Mouse (Mus musculus) MN1 (cell line): ENCODE measurements around the gene Kat6b.

Experiments used
- DNase-seq: peaks from one replicate; pipeline ENCODE4 v3.0.0-alpha.2; 2016; ENCODE audit warnings: low spot score

Kat6b gene

DNA sequence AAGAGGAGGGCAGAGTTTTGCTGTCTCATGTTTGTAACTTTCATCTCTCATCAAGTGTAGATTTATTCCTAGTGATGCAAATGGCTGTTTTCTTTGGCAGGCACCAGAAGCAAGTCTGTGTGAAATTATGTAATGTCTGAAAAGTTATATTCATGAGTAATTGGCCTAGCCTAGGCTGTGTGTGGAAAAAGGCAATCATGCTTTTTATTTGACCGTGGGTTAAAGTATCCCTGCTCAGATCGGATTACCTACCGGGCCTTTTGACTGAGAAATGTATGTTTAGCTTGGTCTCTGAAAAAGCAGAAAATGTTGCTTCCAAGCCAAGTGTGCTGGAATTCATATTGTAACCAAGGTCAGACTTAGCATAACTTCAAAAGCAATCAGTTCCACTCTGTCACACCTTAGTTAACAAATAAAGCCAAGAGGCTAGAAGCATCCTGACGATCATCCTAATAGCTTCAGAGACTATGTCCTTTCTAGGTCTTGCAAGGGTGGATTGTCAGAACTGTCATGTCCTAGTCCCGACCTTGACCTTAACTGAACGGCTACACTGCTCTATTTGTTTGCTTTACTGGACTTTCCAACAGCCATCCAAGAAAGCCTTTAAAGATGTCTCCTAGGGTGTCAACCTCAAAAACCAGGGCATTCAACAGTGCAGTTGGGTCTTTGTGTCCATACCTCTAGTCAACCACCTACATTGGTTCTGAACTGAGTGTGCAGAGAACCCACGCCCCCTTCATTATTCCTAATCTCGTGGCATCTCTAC lies 111.9 kb downstream of the Kat6b start:
- no peak for DNase-seq

DNA sequence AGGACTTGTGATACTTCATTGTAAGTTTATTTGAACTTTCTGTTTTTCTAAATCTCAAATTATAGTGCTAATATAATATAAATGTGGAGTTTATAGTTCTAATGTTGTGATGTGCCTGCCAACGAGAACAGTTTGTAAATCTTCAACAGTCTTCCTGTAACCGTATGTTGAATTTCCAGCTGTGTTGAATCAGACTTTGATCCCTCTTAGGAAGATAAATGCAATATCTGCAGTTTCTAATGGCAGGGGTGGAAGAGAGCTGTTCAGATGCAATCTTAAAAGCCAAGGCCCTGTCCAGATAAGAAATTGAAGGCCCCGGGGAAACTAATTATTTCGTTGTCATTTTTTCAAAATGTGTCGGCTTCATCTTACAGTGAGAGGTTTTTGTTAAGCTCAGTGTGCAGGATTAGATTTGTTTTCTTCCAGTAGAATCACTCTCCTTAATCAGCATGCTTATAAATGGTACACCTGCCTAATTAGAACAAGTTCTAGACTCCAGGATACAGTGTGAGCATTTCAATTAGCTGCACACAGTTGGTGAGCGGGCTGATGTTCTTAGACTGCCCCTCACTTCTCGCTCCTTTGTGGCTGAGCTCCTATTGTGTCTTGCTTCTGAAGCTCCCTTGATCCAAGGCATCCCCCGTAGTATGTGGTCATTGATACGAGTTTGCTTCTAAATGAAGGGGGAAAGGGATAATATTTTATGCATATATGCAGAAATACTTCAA lies 118.4 kb downstream of the Kat6b start:
- peak; percentile 6 for DNase-seq

DNA sequence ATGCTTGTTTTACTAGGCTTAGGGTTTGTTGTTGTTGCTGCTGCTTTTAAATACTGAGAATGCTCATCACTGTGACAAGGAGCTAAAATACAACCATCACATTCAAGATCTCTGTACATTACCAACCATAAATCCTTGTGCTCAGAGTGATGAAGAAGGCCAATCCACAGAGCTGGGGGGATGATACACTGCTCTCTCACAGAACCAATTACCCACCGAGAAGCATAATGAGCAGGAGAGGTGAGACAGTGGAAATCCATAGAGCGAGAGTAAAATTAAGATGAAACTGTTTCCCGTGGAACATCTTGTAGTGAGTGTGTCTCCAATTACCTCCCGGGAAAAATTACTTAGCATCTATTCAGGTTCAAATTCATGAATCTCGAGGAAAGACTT lies 118.9 kb downstream of the Kat6b start:
- no peak for DNase-seq

DNA sequence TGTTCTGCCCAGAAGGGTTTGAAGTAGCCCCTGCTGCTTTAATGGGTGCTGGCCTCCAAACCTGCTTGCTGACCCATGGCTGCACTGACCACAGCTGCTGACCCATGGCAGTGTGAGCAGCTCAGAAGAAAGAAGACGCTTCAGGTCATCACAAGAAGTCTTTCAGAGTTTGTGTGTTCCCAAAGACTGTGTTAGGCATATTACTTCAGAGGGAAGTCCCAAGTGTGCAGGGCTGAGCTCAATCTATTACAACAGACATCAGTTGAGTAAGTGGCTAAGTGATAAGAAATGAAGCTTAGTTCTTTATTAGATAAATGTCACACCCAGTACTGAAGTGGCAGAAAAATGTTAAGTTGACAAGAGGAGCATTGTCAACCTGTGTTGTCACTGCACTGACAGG lies 119.4 kb downstream of the Kat6b start:
- DNase-seq: no peak

DNA sequence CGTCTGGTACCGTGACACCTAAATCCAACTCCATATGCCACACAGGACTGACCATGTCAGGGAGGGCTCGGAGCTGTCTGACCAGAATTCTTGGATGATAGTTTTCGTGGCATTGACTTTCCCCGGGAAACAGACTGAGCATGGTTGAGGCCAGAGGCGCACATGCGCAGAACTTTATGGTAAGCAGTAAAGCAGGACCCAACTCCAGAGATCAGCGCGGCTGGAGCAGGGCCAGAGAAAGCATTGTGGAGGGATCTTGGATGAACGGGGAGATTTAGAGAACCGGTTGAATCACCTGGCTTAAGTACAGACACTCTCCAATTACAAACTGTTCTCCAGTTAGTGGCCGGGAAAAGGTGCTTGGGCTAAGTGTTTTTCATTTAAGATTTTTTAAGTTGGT lies 120.9 kb downstream of the Kat6b start:
- no peak for DNase-seq

DNA sequence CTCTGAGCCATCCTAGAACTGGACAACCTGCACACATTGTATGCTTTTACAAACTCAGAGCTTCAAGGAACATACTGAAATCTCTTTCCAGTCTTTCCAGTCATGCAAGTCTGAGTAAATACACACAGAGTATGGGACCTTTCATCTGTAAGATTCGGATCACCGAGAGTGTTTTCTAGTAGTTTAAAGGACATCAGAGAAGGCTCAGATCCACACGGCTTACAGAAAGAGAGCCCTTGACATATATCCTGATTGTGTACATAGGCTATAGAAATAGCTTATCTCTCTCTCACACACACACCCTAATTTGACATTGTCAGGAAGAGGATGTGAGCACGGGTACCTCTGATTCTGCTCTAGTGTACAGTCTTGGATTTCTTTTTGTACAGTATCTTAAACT lies 121.7 kb downstream of the Kat6b start:
- DNase-seq: no peak

DNA sequence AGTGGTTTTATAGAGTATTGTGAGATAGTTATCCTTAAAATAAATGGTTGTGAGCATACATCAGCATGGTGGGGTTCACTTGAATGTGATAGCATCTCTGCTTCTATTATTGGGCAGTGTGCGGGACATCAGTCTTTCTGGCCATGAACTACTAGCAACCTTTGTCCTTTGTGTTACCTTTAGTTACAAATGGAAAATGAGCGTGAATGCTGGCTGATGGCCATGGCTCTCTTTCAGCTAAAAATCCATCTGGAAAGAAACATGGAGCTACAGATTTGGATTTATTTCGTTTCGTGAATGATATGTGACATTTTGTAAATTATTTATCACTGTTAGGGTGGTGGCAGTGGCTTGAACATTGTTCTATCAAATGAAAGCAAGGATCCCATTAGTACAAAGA lies 126.5 kb downstream of the Kat6b start:
- no peak for DNase-seq

DNA sequence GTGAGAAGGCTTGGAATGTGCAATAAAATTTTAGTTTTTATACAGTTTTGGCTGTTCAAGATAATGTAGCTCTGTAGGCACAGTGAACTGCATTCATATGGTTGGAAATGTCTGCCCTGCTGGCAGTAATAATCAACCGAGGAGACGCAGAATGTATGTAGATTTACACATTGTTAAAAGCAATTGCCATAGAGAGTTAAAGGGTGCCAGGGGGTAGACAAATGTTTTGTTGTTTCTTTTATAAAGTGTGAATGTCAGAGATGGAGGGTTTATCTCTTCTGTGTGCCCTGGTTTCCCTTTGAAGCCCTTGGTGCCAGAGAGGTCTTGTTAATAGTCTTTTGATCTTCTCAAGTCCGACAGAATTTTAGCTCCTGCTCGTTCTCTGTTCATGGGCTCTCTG lies 127.7 kb downstream of the Kat6b start:
- DNase-seq: no peak

DNA sequence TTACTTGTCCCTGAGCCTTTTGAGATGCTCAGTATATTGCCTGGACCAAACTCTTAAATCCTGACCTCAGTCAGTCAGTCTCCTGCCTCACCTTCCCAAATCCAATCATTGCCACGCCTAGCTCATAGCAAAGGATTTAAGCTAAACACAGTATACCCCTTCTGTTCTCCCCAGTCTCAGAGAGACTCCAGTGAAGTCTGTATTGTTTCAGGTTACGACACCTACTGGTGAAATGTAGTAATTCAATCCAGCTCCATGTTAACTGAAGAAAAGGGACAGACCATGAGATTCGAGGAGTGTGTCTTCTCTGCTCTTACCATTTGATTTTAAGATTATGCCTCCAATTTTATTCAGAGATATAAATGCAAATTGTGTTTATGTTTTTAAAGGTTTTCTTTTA lies 129.0 kb downstream of the Kat6b start:
- peak; percentile 60 for DNase-seq

DNA sequence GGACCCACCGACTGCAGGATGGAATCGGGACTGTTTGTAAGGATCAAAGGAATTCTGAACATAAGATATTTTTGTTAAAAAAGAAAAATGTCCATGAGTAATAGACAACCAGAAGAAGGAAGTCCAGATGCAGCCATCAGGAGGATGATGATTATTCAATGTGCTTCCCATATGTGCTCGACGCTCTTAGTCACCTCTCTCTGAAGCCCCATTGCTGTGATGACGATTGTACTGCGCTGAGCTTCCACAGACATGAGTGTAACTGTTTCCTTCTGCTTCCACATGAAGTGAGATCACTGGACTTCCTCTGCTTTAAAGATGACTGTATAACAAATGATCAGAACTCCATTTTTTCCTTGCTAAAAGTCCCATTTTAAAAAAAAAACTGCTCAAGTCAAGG lies 131.8 kb downstream of the Kat6b start:
- DNase-seq: no peak

DNA sequence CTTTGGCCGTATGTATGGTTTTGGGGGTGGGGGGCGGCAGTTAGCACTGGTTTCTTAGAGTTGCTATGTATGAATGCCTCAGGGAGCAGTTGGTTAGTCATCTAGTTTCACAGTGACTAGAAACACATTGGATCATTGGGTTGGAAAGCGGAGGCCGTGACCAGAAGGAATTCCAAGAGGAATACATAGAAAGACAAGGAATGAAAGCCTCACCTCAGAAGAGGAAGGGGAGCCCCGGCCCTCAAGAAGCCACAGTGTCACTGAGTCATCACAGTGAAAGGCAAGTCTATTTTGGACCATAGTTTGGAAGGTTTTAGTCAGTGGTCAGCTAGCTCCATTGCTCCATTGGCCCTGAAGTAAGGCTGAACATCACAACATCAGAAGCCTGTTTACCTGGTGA lies 132.9 kb downstream of the Kat6b start:
- DNase-seq: no peak

DNA sequence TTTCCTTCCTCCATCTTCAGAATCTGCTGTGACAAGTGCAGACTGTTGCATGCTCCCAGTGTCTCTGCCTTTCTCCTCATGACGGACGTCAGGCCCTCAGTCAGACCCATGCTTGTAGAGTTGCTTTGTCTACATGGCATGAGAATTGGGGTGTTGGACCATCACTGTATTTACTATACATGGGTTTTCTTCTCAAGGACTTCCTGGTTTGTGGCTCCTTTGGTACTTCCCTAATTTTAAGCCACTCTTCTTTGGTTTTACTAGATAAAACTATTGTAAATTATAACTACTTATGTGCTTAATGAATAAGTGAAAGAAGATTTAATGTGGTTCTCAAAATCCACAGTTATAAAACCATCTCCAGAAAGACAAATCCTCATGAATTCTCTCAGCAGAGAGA lies 134.6 kb downstream of the Kat6b start:
- no peak for DNase-seq

DNA sequence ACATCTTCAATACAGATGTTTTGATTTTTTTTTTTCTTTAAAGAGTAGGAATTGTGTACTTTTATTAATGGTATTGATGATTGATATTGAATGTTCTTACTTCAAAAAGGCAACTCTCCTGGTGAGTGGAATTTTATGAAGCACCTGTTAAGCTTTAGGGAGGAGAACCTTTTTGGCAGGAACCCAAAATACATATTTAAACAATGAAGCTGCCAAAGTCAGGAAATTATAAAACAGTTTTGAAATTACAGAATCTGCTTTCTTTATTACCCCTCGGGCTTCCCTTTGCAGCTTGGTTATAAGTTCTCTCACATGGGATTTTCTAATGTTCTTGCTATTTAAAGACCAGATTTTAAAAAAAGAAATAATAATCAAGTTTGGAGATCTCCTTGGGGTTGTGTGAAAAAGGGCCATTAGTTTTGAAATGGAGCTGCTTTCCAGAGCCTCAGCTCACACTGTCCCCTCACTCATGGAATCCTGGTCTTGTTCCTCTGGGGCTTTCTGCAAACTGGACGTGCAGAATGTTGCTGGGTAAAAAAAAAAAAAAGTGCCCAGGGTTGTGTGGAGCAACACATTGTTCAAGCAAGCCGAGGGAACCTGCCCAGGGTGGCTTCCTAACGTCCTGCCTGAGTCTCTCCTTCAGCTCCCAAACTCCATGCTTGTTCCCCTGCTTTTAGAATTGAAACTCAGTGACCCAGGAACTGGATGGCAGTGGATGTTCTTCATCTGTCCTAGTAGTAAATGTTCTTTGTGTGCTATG lies 136.2 kb downstream of the Kat6b start:
- DNase-seq: no peak

DNA sequence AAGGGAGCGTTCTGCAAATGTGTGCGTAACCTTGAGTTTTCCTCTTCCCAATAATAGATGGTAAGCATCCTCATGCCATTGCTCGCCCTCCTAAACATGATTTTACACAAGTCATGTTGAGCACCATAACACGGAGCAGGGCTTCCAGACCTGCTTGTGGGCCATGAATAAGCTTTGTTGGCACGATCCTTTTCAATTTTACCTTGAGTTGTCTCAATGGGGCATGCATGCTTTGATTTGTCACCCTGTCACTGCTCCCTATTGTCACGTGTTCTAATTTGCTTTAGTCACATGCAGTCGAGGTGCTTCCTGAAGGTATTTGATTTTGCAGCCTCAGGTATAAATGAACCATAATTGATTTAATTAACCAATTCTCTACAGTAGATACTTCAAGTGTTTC lies 138.7 kb downstream of the Kat6b start:
- no peak for DNase-seq

DNA sequence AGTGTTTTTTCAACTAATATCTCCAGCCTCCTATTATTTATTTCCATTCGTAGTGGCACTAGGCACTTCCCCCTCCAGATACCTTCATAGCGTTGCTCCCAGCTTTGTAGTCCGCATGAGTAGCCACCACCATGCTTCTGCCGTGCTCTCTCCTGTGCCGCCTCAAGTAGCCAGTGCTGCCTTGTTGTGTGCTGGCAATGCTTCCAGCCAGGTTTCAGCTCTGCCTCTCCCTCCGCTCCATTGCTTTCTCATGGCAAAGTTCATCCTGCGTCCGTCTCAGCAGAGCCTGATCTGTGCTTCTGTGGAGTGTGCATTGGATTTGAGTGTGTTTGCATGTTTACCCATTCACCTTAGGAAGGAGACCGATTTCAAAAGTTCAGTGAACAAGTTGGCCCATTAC lies 144.7 kb downstream of the Kat6b start:
- DNase-seq: no peak

DNA sequence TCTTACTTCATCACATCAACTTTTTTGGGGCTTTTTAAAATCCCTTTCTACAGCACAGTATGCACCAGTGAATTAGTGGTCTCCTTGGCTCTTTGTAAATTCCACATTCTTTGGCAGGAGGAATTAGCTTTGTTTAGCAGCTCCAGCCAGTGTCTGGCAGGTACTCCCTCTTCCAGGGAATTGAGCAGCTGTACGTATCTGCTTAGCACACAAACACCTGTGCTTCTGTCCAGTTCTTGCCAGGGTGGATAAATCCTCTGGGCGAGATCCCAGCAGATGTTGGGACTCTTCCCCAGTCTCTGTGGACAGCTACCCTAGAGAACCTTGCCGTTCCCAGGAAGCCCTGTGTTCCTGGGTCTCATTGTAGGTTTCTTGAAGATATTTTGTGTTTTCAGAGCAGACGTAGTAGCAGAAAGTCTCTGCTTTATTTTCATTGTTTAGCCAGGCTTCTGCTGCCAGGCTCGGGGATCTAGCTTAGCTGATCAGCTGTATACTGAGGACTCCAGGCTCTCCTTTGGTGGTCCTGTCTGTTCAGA lies 150.5 kb downstream of the Kat6b start:
- DNase-seq: no peak

DNA sequence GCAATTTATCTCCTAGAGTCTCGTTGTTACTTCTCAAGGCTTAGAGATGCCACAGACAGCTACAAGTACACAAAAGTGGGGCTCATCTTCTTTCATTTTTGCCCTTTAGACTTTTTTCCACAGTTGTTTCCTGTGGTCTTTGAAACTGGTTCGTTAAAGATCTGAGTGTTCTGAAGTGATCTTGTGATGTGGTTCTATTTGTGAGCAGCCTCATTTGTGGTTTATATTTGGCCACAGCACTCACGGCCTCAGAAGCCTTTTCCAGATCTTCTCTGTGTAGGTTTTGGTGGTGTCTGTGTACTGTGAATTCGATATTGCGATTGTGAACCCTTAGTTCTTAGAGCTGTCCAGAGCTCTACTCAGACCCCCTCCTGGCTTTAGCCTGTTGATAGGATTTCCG lies 155.3 kb downstream of the Kat6b start:
- no peak for DNase-seq

DNA sequence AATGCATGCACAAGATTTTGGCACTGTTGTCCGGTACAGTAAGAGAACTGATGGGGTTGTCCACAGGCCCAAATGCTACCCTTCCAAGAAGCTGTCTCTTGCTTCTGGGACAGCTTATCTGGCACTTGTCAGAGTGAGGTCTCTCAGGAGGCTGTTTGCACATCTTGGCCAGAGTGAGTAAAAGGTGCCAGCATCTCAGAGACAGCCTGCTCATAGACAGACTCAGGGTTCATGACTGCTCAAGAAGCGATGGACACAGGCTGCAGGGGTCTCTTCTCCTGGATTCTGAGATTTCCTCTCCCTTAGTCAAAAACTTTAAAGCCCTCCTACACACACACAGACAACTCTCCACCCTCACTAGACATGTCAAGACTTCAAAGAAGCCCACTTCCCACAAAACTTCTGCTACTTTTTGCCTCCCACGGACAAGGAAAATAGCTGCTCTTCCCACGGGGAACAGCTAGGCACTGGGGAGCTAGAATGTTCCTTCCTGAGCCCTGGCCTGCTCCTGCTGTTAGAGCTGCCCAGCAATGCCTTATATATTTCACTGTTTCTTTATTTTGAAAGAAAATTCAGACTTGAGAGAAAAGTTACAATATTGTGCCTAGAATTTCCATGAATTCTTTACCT lies 159.7 kb downstream of the Kat6b start:
- no peak for DNase-seq

DNA sequence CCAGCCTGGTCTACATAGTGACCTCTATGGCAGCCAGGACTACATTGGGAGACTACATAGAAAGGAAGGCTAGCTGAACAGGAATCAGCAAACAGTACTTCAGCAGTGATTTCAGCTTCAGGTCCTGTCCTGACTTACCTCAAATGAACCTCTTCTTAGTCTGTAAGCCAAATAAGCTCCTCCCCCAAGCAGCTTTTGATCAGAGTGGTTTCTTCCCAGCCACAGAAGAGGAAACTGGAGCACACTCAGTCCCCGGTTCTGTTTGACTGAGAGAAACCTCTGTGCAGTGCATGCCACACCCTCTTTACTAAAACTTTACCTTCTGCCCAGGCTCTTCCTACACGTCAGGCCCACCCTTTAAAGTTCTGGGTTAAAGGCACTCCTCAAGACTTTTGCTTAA lies 172.6 kb downstream of the Kat6b start:
- DNase-seq: no peak

DNA sequence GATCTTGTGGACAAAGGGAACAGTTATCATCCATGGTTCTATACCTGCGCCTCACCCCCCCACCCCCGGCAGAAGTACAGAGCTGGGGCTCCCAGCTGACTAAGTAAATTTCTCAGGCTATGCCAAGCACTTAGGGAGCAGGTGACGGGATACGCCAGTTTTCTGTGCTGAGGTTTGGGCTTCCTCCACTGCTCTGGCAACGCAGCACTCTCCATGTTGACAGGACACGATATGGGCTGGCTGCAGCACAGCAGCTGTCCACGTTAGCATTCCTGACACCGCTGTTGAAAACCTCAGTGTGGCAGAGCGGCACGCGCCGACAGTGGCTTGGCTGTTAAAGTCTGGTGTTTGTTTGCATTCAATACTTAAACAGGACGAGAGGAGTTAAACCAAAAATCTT lies 177.9 kb downstream of the Kat6b start:
- DNase-seq: no peak

DNA sequence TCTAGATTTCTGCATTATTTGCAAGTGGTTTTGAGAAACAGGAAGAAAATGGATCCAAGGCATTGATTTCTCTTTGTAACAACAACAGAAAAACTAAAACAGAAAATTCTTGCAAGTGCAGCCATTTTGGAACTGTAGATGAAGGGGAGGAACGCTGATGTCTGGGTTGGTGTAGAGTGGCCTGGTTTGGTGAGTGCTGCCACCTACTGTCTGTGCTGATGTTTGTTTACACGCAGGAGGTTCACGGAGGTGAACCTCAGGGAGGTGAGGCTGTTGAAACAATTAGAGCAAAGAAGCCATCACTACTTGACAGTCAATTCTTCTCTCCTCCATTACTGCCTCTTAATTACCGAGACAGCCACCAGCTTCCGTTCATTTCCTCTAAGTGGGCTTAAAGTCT lies 178.4 kb downstream of the Kat6b start:
- peak; percentile 56 for DNase-seq

DNA sequence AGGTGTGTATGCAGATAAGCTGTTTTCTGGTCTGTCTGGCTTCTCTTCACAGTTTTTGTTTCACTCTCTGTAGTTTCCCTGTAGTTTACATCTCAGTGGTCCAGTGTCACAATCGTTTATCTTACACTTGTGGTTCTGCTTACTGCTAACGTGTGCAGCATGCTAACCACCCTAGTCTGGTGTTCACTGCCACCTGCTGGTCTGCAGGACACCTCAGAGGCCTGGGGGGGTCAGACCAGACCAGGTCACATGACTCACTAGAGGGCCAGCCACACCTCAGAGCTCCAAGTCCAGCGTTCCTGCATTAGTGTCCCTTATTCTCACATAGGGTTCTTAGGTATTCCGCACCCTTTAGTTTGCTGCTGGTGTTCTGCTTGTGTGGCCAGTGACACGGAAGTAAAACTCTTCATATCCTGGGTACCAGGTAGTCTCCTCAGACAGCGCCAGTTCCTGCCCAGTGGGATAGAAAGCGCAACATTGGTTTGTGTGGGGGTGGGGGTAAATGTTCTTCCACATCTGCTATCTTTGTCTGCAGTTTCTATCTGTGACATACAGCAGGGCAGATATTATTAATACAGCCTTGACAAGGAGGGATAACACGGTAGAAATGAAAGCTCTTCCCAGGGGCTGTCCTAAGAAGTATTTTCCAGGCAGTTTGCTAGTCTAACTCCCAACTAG lies 181.4 kb downstream of the Kat6b start:
- peak; percentile 41 for DNase-seq
